Mouse (Mus musculus): ENCODE measurements at regions not wholly inside any gene's neighbourhood (a gene's known extent, or its start where the extent isn't known, plus 50 kb on each side); places are given as distances from the start of the nearest gene placed in this dataset.
A peak's percentile ranks its signal among the peaks of the same experiment; 100 is the strongest.

DNA sequence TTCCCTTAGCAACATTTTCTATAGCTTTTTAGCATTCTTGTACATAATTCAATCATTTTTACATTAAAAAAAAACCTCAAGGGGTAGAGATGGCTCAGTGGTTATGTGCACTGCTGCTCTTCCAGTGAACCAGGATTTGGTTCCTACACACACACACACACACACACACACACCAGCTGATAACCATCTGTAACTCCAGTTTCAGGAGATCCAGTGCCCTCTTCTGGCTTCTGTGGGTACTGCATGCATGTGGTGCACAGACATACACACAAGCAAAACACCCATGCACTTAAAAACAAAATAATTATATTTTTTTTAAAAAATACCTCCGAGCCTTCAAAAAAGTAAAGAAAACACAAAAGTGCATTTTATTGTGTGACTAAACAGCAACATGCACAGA is 270.6 kb downstream of the Agtpbp1 start:
- TF ChIP-seq CEBPB (IDR thresholded peaks at IDR 0.05; ENCODE audit: low read depth) (no peak), USF1 (IDR thresholded peaks at IDR 0.05; ENCODE audit: low read depth) (no peak), MAX (IDR thresholded peaks at IDR 0.05) (no peak), CTCF (IDR thresholded peaks at IDR 0.05; ENCODE audit: control insufficient read depth, insufficient read depth, insufficient read length) (no peak), MYOG (IDR thresholded peaks at IDR 0.05; ENCODE audit: control insufficient read depth, extremely low read depth, insufficient read length) (no peak), MYOD1 (IDR thresholded peaks at IDR 0.05; ENCODE audit: control insufficient read depth, insufficient read length, low read depth) (no peak), FOSL1 (IDR thresholded peaks at IDR 0.05; ENCODE audit: insufficient read depth, low read length, poor library complexity, severe bottlenecking) (no peak)
- Histone ChIP-seq H3K27me3 (ENCODE audit: control insufficient read depth, insufficient read depth, insufficient read length) (peaks cover 4% of the 10 kb centered on the region), H3K36me3 (ENCODE audit: control insufficient read depth, insufficient read depth) (no peaks in the 10 kb centered on the region), H3K79me2 (ENCODE audit: control insufficient read depth, insufficient read depth) (no peaks in the 10 kb centered on the region), H3K4me3 (ENCODE audit: insufficient read depth, poor library complexity, severe bottlenecking) (no peak overlapping the region), H3K79me3 (ENCODE audit: low read depth) (no peaks in the 10 kb centered on the region), H3ac (ENCODE audit: control insufficient read depth, insufficient read length, low read depth) (no peak overlapping the region)

DNA sequence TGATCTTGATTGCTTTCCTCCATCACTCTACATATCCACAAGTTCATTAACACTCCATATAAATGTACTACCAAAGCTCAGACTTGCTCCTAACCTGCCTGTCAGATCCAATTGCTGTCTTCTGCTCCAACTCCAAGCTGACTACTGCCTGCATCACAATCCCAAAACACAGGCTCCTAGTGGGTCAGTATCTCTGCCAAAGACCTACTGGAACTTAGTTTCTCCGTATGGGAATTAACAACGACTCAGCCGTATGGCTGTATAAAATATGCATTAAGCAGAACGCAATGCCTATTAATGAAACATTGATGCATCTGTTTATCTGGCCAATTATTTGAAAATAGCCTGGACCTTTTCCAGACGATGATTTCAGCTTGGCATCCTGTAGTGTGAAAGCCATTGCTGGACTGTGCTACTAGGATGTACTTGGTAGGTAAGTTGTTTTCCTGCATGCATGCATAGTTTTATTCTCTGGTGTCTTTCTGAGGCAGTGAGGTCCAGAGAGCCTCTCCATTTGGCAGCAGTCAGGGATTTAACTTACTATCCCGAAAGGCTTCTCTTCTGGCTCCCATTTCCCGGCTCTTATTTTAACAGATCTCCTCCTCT is 271.2 kb downstream of the Agtpbp1 start:
- Histone ChIP-seq H3ac (ENCODE audit: control insufficient read depth, insufficient read length, low read depth) (no peak overlapping the region), H3K4me3 (ENCODE audit: insufficient read depth, poor library complexity, severe bottlenecking) (no peak overlapping the region), H3K27me3 (ENCODE audit: control insufficient read depth, insufficient read depth, insufficient read length) (peaks cover 4% of the 10 kb centered on the region), H3K36me3 (ENCODE audit: control insufficient read depth, insufficient read depth) (no peaks in the 10 kb centered on the region), H3K79me2 (ENCODE audit: control insufficient read depth, insufficient read depth) (no peaks in the 10 kb centered on the region), H3K79me3 (ENCODE audit: low read depth) (no peaks in the 10 kb centered on the region)
- TF ChIP-seq CEBPB (IDR thresholded peaks at IDR 0.05; ENCODE audit: low read depth) = no peak

DNA sequence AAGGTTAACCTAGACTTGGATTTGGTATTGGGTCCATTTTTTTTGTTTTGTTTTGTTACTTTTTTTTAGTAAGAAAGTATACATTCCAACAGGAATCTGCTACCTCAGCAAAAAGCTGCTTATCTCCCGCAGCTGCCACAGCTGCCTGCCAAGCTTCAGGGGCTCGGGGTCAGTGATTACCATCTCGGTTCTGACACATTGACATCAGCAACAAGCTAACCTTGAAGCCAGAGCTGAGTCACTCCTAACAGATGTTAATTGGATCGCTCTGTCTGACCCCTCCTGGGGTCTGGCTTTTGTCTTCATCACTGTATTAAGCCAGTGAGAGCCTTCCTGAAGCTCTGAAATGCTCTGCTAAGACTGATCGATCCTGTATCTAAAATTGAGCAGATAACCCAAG is 292.1 kb downstream of the Agtpbp1 start:
- TF ChIP-seq MYOD1 (IDR thresholded peaks at IDR 0.05; ENCODE audit: control insufficient read depth, insufficient read length, low read depth) (peak; percentile 25), MYOG (IDR thresholded peaks at IDR 0.05; ENCODE audit: control insufficient read depth, extremely low read depth, insufficient read length) (no peak), USF1 (IDR thresholded peaks at IDR 0.05; ENCODE audit: low read depth) (no peak)
- no peaks in the 10 kb centered on the region for H3K79me2 ChIP-seq (ENCODE audit: control insufficient read depth, insufficient read depth)
- H3K27me3 ChIP-seq (ENCODE audit: control insufficient read depth, insufficient read depth, insufficient read length) = no peaks in the 10 kb centered on the region
- no peaks in the 10 kb centered on the region for H3K79me3 ChIP-seq (ENCODE audit: low read depth)
- no peak overlapping the region for H3K4me3 ChIP-seq (ENCODE audit: insufficient read depth, poor library complexity, severe bottlenecking)
- no peak overlapping the region for H3ac ChIP-seq (ENCODE audit: control insufficient read depth, insufficient read length, low read depth)
- no peaks in the 10 kb centered on the region for H3K36me3 ChIP-seq (ENCODE audit: control insufficient read depth, insufficient read depth)

DNA sequence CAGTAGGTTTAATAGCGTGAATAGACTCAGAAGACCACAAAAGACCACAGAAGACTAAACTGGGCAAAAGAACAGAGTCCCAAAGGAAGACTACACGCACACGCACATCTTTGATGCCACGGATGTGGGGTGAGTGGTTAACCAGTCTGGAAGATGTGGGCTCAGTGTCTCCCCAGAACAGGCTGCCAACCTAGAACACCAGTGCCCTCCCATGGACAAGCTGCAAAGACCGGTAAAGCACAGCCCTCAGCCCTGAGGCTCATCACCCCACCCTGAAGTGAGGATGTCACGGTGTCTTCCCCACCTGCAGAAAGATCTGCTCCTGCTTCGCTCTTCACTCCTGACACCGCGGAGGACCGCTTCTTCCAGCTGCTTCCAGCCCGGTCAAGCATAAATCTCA is 295.9 kb downstream of the Agtpbp1 start:
- Histone ChIP-seq H3ac (ENCODE audit: control insufficient read depth, insufficient read length, low read depth) (no peak overlapping the region), H3K27me3 (ENCODE audit: control insufficient read depth, insufficient read depth, insufficient read length) (no peaks in the 10 kb centered on the region), H3K4me3 (ENCODE audit: insufficient read depth, poor library complexity, severe bottlenecking) (no peak overlapping the region), H3K79me3 (ENCODE audit: low read depth) (no peaks in the 10 kb centered on the region), H3K79me2 (ENCODE audit: control insufficient read depth, insufficient read depth) (no peaks in the 10 kb centered on the region), H3K36me3 (ENCODE audit: control insufficient read depth, insufficient read depth) (no peaks in the 10 kb centered on the region)
- TF ChIP-seq MYOG (IDR thresholded peaks at IDR 0.05; ENCODE audit: control insufficient read depth, extremely low read depth, insufficient read length) (no peak), CTCF (IDR thresholded peaks at IDR 0.05; ENCODE audit: control insufficient read depth, insufficient read depth, insufficient read length) (no peak), MYOD1 (IDR thresholded peaks at IDR 0.05; ENCODE audit: control insufficient read depth, insufficient read length, low read depth) (no peak), USF1 (IDR thresholded peaks at IDR 0.05; ENCODE audit: low read depth) (no peak), CEBPB (IDR thresholded peaks at IDR 0.05; ENCODE audit: low read depth) (no peak), FOSL1 (IDR thresholded peaks at IDR 0.05; ENCODE audit: insufficient read depth, low read length, poor library complexity, severe bottlenecking) (no peak), MAX (IDR thresholded peaks at IDR 0.05) (no peak)

DNA sequence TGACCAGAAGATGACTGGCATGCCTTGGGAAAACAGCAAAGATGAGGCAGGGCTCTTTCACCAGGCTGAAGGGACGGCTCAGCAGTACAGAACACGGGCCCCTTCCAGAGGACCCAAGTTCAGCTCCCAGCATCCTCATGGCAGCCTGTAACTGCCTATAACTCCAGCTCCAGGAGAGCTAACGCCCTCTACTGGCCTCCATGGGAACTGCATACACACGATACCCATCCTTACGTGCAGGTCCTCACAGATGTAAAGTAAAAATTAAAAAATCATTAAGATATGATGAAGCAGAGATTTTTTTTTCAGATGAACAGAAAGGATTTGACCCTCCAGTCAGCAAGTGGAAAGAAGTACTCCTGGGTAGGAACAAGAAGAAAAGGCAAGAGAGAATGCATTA is 303.8 kb downstream of the Agtpbp1 start:
- no peaks in the 10 kb centered on the region for H3K79me3 ChIP-seq (ENCODE audit: low read depth)
- H3ac ChIP-seq (ENCODE audit: control insufficient read depth, insufficient read length, low read depth) = no peak overlapping the region
- H3K79me2 ChIP-seq (ENCODE audit: control insufficient read depth, insufficient read depth) = no peaks in the 10 kb centered on the region
- H3K36me3 ChIP-seq (ENCODE audit: control insufficient read depth, insufficient read depth) = no peaks in the 10 kb centered on the region
- H3K27me3 ChIP-seq (ENCODE audit: control insufficient read depth, insufficient read depth, insufficient read length) = no peaks in the 10 kb centered on the region
- H3K4me3 ChIP-seq (ENCODE audit: insufficient read depth, poor library complexity, severe bottlenecking) = no peak overlapping the region
- TF ChIP-seq FOSL1 (IDR thresholded peaks at IDR 0.05; ENCODE audit: insufficient read depth, low read length, poor library complexity, severe bottlenecking) = no peak
- no peak for TF ChIP-seq CEBPB (IDR thresholded peaks at IDR 0.05; ENCODE audit: low read depth)
- TF ChIP-seq MAX (IDR thresholded peaks at IDR 0.05) = no peak
- TF ChIP-seq MYOD1 (IDR thresholded peaks at IDR 0.05; ENCODE audit: control insufficient read depth, insufficient read length, low read depth) = no peak
- TF ChIP-seq CTCF (IDR thresholded peaks at IDR 0.05; ENCODE audit: control insufficient read depth, insufficient read depth, insufficient read length) = no peak
- TF ChIP-seq MYOG (IDR thresholded peaks at IDR 0.05; ENCODE audit: control insufficient read depth, extremely low read depth, insufficient read length) = no peak
- no peak for TF ChIP-seq USF1 (IDR thresholded peaks at IDR 0.05; ENCODE audit: low read depth)

DNA sequence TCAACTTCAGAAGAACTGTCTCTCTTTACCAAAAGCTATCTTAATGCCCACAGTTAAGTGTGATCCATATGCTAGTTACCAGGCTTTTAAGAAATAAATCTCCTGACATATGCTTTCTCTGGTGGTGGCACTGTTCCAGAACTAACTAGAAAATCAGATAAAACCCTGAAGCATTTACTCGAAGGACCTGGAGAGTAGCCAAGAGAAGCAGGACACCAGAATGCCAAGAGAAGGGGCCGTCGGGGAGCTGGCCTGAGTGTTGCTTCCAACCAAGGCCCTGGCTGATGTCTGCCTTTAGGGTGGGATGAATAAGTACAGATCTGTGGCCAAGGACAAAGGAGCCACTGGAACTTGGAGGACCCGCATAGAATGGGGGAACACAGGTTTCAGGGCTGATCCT is 305.9 kb downstream of the Agtpbp1 start:
- no peak for TF ChIP-seq CEBPB (IDR thresholded peaks at IDR 0.05; ENCODE audit: low read depth)
- TF ChIP-seq USF1 (IDR thresholded peaks at IDR 0.05; ENCODE audit: low read depth) = no peak
- no peak for TF ChIP-seq CTCF (IDR thresholded peaks at IDR 0.05; ENCODE audit: control insufficient read depth, insufficient read depth, insufficient read length)
- TF ChIP-seq MYOD1 (IDR thresholded peaks at IDR 0.05; ENCODE audit: control insufficient read depth, insufficient read length, low read depth) = no peak
- no peak for TF ChIP-seq FOSL1 (IDR thresholded peaks at IDR 0.05; ENCODE audit: insufficient read depth, low read length, poor library complexity, severe bottlenecking)
- TF ChIP-seq MAX (IDR thresholded peaks at IDR 0.05) = no peak
- TF ChIP-seq MYOG (IDR thresholded peaks at IDR 0.05; ENCODE audit: control insufficient read depth, extremely low read depth, insufficient read length) = no peak

More for the DNA sequence above, 305.9 kb downstream of the Agtpbp1 start:
- H3K27me3 ChIP-seq (ENCODE audit: control insufficient read depth, insufficient read depth, insufficient read length) = no peaks in the 10 kb centered on the region
- H3K79me3 ChIP-seq (ENCODE audit: low read depth) = no peaks in the 10 kb centered on the region
- no peaks in the 10 kb centered on the region for H3K79me2 ChIP-seq (ENCODE audit: control insufficient read depth, insufficient read depth)
- no peaks in the 10 kb centered on the region for H3K36me3 ChIP-seq (ENCODE audit: control insufficient read depth, insufficient read depth)
- H3ac ChIP-seq (ENCODE audit: control insufficient read depth, insufficient read length, low read depth) = no peak overlapping the region
- no peak overlapping the region for H3K4me3 ChIP-seq (ENCODE audit: insufficient read depth, poor library complexity, severe bottlenecking)

Measured in C2C12 (cell line).